Mouse (Mus musculus): ENCODE measurements around the gene Olfr1307.

Olfr1307 gene

DNA sequence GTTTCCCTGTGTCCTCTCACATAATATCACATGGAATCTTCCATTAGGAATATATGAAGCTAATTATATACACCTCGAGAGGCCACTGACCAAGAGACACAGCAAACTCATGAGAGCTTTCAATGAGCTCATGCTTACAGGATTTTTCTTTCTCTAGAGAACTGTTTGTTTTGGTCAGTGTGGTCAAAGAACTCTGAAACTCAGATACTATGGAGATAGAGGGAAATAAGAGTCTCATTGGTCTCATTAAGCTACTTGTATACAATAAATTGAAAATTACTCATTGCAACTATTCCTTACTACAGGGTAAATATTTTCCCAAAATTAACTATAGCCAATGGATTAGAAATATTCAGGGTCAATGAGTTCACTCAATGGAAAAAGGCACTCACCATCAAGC is at the start of gene Olfr1307:
TSS of gene Olfr1307 (minus strand) at position 101 of the 400 bp plus-strand sequence.
- in situ Hi-C loops (cut with MboI; ENCODE audit: low pct_unique_long_range_greater_than_20kb in 1 of 2, low sequenced_read_pairs in 2 of 2, unreplicated experiment in 1 of 2): no loop called here

DNA sequence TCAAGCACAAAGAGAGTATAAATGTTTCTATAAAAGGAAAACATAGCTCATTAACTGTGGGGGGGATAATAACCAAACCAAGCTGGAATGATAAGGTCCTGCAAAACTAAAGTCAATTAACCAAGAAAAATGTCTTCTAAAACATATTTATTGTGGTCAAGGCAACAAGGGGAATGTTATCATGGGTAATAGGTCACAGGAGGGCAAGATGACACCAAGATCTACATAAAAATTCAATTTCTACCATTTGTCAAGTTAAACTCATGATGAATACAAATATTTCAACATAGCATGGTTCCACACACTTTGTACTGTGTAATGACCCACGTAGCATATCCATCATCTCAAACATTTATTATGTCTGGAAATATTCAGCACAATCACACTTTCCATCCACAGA is 40.9 kb upstream of the Olfr1307 start, which contains the start of gene Olfr1309:
TSS of gene Olfr1309 (minus strand) at position 101 of the 400 bp plus-strand sequence.
- in situ Hi-C loops (cut with MboI; ENCODE audit: low pct_unique_long_range_greater_than_20kb in 1 of 2, low sequenced_read_pairs in 2 of 2, unreplicated experiment in 1 of 2): no loop called here

DNA sequence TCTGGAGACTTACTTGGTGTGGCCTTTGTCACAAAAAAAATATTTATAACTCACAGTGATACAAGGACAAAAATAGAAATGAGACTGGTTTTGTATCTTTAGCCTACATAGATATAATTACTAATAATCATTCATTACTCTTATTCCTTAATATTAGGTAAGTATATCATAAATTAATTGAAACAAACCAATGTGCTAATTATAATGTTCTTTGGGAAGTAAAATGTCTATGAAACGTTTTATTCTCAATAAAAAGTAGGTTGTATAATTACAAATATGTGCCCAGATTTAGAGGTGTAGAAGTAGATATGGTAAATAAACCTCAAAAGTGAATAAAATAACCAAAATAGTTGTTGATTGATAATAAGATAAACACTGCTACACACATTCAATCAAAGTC is 15.6 kb upstream of the Olfr1307 start, which contains the start of gene Olfr1308:
TSS of gene Olfr1308 (minus strand) at position 101 of the 400 bp plus-strand sequence.
- in situ Hi-C loops (cut with MboI; ENCODE audit: low pct_unique_long_range_greater_than_20kb in 1 of 2, low sequenced_read_pairs in 2 of 2, unreplicated experiment in 1 of 2): no loop called here

DNA sequence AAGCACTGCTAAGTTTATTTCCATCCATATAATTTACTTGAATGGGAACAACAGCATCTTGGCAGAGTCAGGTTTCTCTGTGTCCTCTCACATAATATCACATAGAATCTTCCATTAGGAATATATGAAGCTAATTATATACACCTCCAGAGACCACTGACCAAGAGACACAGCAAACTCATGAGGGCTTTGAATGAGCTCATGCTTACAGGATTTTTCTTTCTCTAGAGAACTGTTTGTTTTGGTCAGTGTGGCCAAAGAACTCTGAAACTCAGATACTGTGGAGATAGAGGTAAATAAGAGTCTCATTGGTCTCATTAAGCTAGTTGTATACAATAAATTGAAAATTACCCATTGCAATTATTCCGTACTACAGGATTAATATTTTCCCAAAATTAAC is 33.1 kb downstream of the Olfr1307 start, which contains the start of gene Olfr1306:
TSS of gene Olfr1306 (minus strand) at position 101 of the 400 bp plus-strand sequence.
- in situ Hi-C loops (cut with MboI; ENCODE audit: low pct_unique_long_range_greater_than_20kb in 1 of 2, low sequenced_read_pairs in 2 of 2, unreplicated experiment in 1 of 2): no loop called here

All from mouse embryonic stem cell (cell line).